In genomic region chr19:42151990-42152389, GRCm38 (mm10) we compare ENCODE assay signal across 9 mouse cellular contexts. TPM values are rescaled to one million over a fixed set of nuclear protein-coding genes. Genes with fewer than 3 reads are reported as not detected.
A peak's percentile ranks its signal among the peaks of the same experiment; 100 is the strongest.
DNase-seq lines count a peak whose midpoint lies in the region; ATAC-seq and TF ChIP-seq lines count a peak whose summit lies in the region.
"Had no signal": no experiment of that assay in that cellular context is flagged by ENCODE, and none has a peak within 500 bp of the region (broad histone marks: within the 10 kb centered on the region; RNA-seq: fewer than 3 reads in every experiment).

No protein-coding gene starts in this region.

- no peaks in the 10 kb centered on the region for H3K36me3 ChIP-seq in G1E (replicated peaks)
- H3K36me3 ChIP-seq in forebrain, embryonic 12.5 days (replicated peaks), result no peaks in the 10 kb centered on the region
- peaks cover 4% of the 10 kb centered on the region; the same call in 1 of the 2 replicates for H3K36me3 ChIP-seq in lung, embryonic 16.5 days (ENCODE audit: control insufficient read depth, insufficient read depth, low read length)

- WGBS in forebrain, embryonic 12.5 days, result 8% methylated on average over 6 of the region's 6 CpGs
- WGBS in lung, embryonic 16.5 days, result 3% methylated on average over 6 of the region's 6 CpGs

- peaks cover 14% of the 10 kb centered on the region for H3K9me3 ChIP-seq in G1E (replicated peaks)
- H3K9me3 ChIP-seq in forebrain, embryonic 12.5 days, result no peaks in the 10 kb centered on the region
- H3K9me3 ChIP-seq in lung, embryonic 16.5 days (ENCODE audit: control insufficient read depth, low read length), result no peaks in the 10 kb centered on the region

- intact Hi-C loops in heart, postnatal 25 days (cut with DNase I), result loop anchor here (5.0 kb wide), 1 partner anchor 115 kb away; the partner anchor contains the start of gene Ankrd2

- H3K4me2 ChIP-seq in forebrain, embryonic 12.5 days, result no peak overlapping the region
- no peak overlapping the region for H3K4me2 ChIP-seq in lung, embryonic 16.5 days (ENCODE audit: low read depth, low read length)

- peaks cover 50% of the 10 kb centered on the region for H3K27me3 ChIP-seq in G1E (ENCODE audit: insufficient read depth, low read length)
- H3K27me3 ChIP-seq in forebrain, embryonic 12.5 days, result peaks cover 25% of the 10 kb centered on the region
- no peaks in the 10 kb centered on the region for H3K27me3 ChIP-seq in lung, embryonic 16.5 days (ENCODE audit: control insufficient read depth, insufficient read depth, low read depth, low read length)

- no peak overlapping the region for H3K27ac ChIP-seq in forebrain, embryonic 12.5 days
- peak overlapping the region; percentile 33 for H3K27ac ChIP-seq in lung, embryonic 16.5 days (ENCODE audit: low read length)
- H3K27ac ChIP-seq: macrophage had no signal

- H3K4me3 ChIP-seq in G1E (ENCODE audit: low read depth, low read length), result no peak overlapping the region
- H3K4me3 ChIP-seq in forebrain, embryonic 12.5 days (replicated peaks), result no peak overlapping the region
- no peak overlapping the region for H3K4me3 ChIP-seq in lung, embryonic 16.5 days (ENCODE audit: low read length)

- H3K4me1 ChIP-seq in G1E (ENCODE audit: insufficient read depth, low read depth, low read length), result peaks cover 4% of the 10 kb centered on the region
- H3K4me1 ChIP-seq in forebrain, embryonic 12.5 days, result peaks cover 18% of the 10 kb centered on the region
- H3K4me1 ChIP-seq in lung, embryonic 16.5 days (replicated peaks; ENCODE audit: control insufficient read depth, insufficient read depth, low read length), result peaks cover 36% of the 10 kb centered on the region

- TF ChIP-seq CTCF in G1E (IDR thresholded peaks at IDR 0.05; ENCODE audit: low read depth, low read length), result peak; percentile 52

- no peak overlapping the region for H3K9ac ChIP-seq in forebrain, embryonic 12.5 days
- no peak overlapping the region for H3K9ac ChIP-seq in lung, embryonic 16.5 days (ENCODE audit: low read length)

- no peak for ATAC-seq in G1E (ENCODE audit: extremely low read depth, insufficient number of reproducible peaks, low FRiP score, poor library complexity, severe bottlenecking)
- peak; percentile 59 for ATAC-seq in forebrain, embryonic 12.5 days (ENCODE audit: low FRiP score)
- 0 out of 2 replicates have a peak, but pooled peaks have one; percentile 8 for ATAC-seq in lung, embryonic 16.5 days (ENCODE audit: low read depth)

- DNase-seq in G1E (ENCODE audit: low spot score), result peak; percentile 65
- DNase-seq in c-Kit-positive CD71-positive TER-119-positive erythroid progenitor cells, embryonic 14.5 days (ENCODE audit: low spot score), result peak; percentile 76
- DNase-seq in heart, postnatal 25 days (ENCODE audit: low spot score), result peak; percentile 78
- peak; percentile 83 for DNase-seq in layer of hippocampus, adult 9-11 months
- peak; percentile 88 for DNase-seq in right cerebral cortex, adult 18-20 months
- DNase-seq in urinary bladder, adult 2 months (ENCODE audit: low spot score), result peak; percentile 70

RNA-seq across cellular contexts. Expression of gene Marveld1, which starts 4.8 kb away (rescaled TPM):
- not detected in 2 replicates for total RNA-seq in G1E (2014; fragmentation: Nextera tagmentation)
- total RNA-seq in G1E (2017), result 0.11 TPM in 1 of 2 replicates, not detected in the other
- polyA plus RNA-seq in G1E (2012), result not detected in 2 replicates
- polyA plus RNA-seq in forebrain, embryonic 12.5 days (2016; fragmentation: Nextera tagmentation; extraction: Ambion mirVana), result 3.5 and 4.2 TPM in 2 replicates
- total RNA-seq in heart, postnatal 25 days (2021), result 10 to 100 TPM; 20.9 to 24.3 TPM
- polyA plus RNA-seq in lung, embryonic 16.5 days (2015; fragmentation: Nextera tagmentation; extraction: Ambion mirVana), result 8.9 and 9.8 TPM in 2 replicates
- 186 and 267 TPM in 2 replicates for polyA plus RNA-seq in urinary bladder, adult 2 months (2012; rRNA removed)

RNA-seq across cellular contexts. Expression of gene Zfyve27, which starts 11.8 kb away (rescaled TPM):
- 17.2 and 17.6 TPM in 2 replicates for total RNA-seq in G1E (2014; fragmentation: Nextera tagmentation)
- total RNA-seq in G1E (2017), result 16.9 and 19.9 TPM in 2 replicates
- polyA plus RNA-seq in G1E (2012), result 12.9 and 14.7 TPM in 2 replicates
- polyA plus RNA-seq in forebrain, embryonic 12.5 days (2016; fragmentation: Nextera tagmentation; extraction: Ambion mirVana), result 42.9 and 47.3 TPM in 2 replicates
- 10 to 100 TPM; 18.3 to 23.0 TPM for total RNA-seq in heart, postnatal 25 days (2021)
- 26.3 and 26.4 TPM in 2 replicates for polyA plus RNA-seq in lung, embryonic 16.5 days (2015; fragmentation: Nextera tagmentation; extraction: Ambion mirVana)
- 43.3 and 50.3 TPM in 2 replicates for polyA plus RNA-seq in urinary bladder, adult 2 months (2012; rRNA removed)

RNA-seq across cellular contexts. Expression of gene Avpi1, which starts 23.1 kb away (rescaled TPM):
- total RNA-seq in G1E (2014; fragmentation: Nextera tagmentation) (2.8 and 5.1 TPM in 2 replicates), G1E (2017) (2.2 and 5.2 TPM in 2 replicates)
- 12.6 and 15.2 TPM in 2 replicates for polyA plus RNA-seq in G1E (2012)
- 10.4 and 10.5 TPM in 2 replicates for polyA plus RNA-seq in forebrain, embryonic 12.5 days (2016; fragmentation: Nextera tagmentation; extraction: Ambion mirVana)
- 10 to 100 TPM in 1 of 2 experiments, 1 to 10 TPM in 1; 9.7 to 14.5 TPM for total RNA-seq in heart, postnatal 25 days (2021)
- 84.9 and 87.6 TPM in 2 replicates for polyA plus RNA-seq in lung, embryonic 16.5 days (2015; fragmentation: Nextera tagmentation; extraction: Ambion mirVana)
- 28.6 and 29.1 TPM in 2 replicates for polyA plus RNA-seq in urinary bladder, adult 2 months (2012; rRNA removed)

RNA-seq across cellular contexts. Expression of gene Sfrp5, which starts 50.1 kb away (rescaled TPM):
- not detected in 2 replicates for total RNA-seq in G1E (2014; fragmentation: Nextera tagmentation)
- not detected in 2 replicates for total RNA-seq in G1E (2017)
- not detected in 2 replicates for polyA plus RNA-seq in G1E (2012)
- 0.13 and 0.17 TPM in 2 replicates for polyA plus RNA-seq in forebrain, embryonic 12.5 days (2016; fragmentation: Nextera tagmentation; extraction: Ambion mirVana)
- 1 to 10 TPM; 5.3 to 7.9 TPM for total RNA-seq in heart, postnatal 25 days (2021)
- 0.35 and 0.60 TPM in 2 replicates for polyA plus RNA-seq in lung, embryonic 16.5 days (2015; fragmentation: Nextera tagmentation; extraction: Ambion mirVana)
- polyA plus RNA-seq in urinary bladder, adult 2 months (2012; rRNA removed), result 10.3 and 12.0 TPM in 2 replicates

Comparison
In these comparisons a context has a peak if more than half of its experiments do, and no peak if none do; other contexts are left out.
1. RNA of gene Marveld1, which starts 4.8 kb away (polyA plus RNA-seq): 186 to 267 TPM in urinary bladder, adult 2 months; 8.9 to 9.8 TPM in lung, embryonic 16.5 days, 3.5 to 4.2 TPM in forebrain, embryonic 12.5 days and not detected in G1E; every median in the first group is over 10 times any median in the second.
2. Peak in every context shown above with its lines, with median percentiles within 50 percentile points of each other: DNase-seq.